Mouse (Mus musculus): ENCODE data around the gene Sncg.

- no peak for TF ChIP-seq POLR2A (IDR thresholded peaks at IDR 0.05; ENCODE audit: low read depth, low read length)
- TF ChIP-seq CTCF (conservative IDR thresholded peaks at IDR 0.05; ENCODE audit: insufficient read depth, insufficient read length, low read depth, low read length), result no peak
These were observed 25.4 kb upstream of the Sncg start for GRCm38 (mm10) chr14:34400021-34400420.
